16 mouse cellular contexts compared by ENCODE assay signal in the genomic region with DNA sequence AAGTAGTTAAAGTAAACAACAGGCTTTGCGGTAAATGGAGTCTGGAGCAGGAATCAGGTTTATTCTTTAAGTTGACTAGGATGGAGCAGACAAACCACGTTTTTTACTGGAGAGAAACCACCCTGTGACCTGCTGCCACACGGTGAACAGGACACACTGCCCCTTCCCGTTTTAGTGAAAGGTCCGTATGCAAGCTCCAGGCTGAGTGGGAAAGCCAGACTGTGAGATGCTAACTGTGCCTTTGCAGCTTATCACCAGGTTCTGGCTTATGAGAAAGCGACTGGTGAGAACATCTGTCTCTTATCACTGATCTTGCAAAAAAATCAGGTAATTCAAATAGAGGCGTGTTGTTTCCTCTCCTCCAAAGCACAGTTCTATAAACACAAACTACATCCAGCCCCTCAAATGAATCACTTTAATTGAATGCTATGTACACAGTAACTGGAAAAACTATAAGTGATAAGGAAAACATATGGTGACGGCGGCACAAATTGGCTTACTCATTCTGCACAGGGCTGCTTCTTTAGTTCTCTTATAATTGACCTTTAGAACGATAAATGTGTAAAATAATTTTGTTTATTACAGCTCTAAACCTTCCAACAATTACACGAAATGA.
DNase-seq lines count a peak whose midpoint lies in the region; ATAC-seq and TF ChIP-seq lines count a peak whose summit lies in the region.
"Had no signal": no experiment of that assay in that cellular context is flagged by ENCODE, and none has a peak within 500 bp of the region (broad histone marks: within the 10 kb centered on the region; RNA-seq: fewer than 3 reads in every experiment).

No protein-coding gene starts in this region.

- ATAC-seq in hindbrain, embryonic 13.5 days (ENCODE audit: low FRiP score) = no peak
- ATAC-seq in hindbrain, postnatal 0 days = no peak
- ATAC-seq in midbrain, embryonic 14.5 days (ENCODE audit: low FRiP score, low TSS enrichment) = no peak
- ATAC-seq in granulocyte monocyte progenitor cell, adult 5-6 weeks (replicated peaks; ENCODE audit: poor library complexity, severe bottlenecking) = no peak
- ATAC-seq in activated CD4-positive, CD25-positive, alpha-beta regulatory T cell, adult 4 months = no peak
- ATAC-seq: CD4-positive, CD25-positive, alpha-beta regulatory T cell, adult 4 months; midbrain, embryonic 16.5 days had no signal

- DNase-seq in hindbrain, postnatal 0 days (ENCODE audit: low spot score) = no peak
- peak; percentile 24 for DNase-seq in midbrain, embryonic 14.5 days
- DNase-seq in midbrain, embryonic 10.5 days (ENCODE audit: low spot score) = no peak
- DNase-seq in large intestine, adult 2 months (ENCODE audit: low read depth, low spot score) = peak; percentile 35
- DNase-seq: adrenal gland, postnatal 36 days; heart, postnatal 4 days had no signal

- no peak overlapping the region for H3K4me2 ChIP-seq in hindbrain, embryonic 13.5 days
- H3K4me2 ChIP-seq in hindbrain, postnatal 0 days (ENCODE audit: low read depth, low read length) = no peak overlapping the region
- no peak overlapping the region for H3K4me2 ChIP-seq in midbrain, embryonic 14.5 days (ENCODE audit: low read length)
- H3K4me2 ChIP-seq: heart, embryonic 13.5 days; limb, embryonic 13.5 days; liver, embryonic 15.5 days had no signal

- H3K9ac ChIP-seq in hindbrain, embryonic 13.5 days = no peak overlapping the region
- no peak overlapping the region for H3K9ac ChIP-seq in hindbrain, postnatal 0 days (replicated peaks; ENCODE audit: low read length)
- H3K9ac ChIP-seq in midbrain, embryonic 14.5 days (replicated peaks; ENCODE audit: low read length) = no peak overlapping the region
- H3K9ac ChIP-seq: heart, embryonic 13.5 days; limb, embryonic 13.5 days; liver, embryonic 15.5 days had no signal

- peak overlapping the region; percentile 40; the same call in 1 of the 2 replicates for H3K27ac ChIP-seq in hindbrain, embryonic 13.5 days
- no peak overlapping the region for H3K27ac ChIP-seq in hindbrain, postnatal 0 days
- H3K27ac ChIP-seq in midbrain, embryonic 14.5 days (replicated peaks; ENCODE audit: low read depth, low read length) = no peak overlapping the region
- no peak overlapping the region; the same call in 1 of the 2 replicates for H3K27ac ChIP-seq in midbrain, embryonic 10.5 days (replicated peaks)
- H3K27ac ChIP-seq: heart, embryonic 13.5 days; layer of hippocampus, adult 2 months; left cerebral cortex, adult 2 months; limb, embryonic 13.5 days; liver, embryonic 15.5 days had no signal

- no peaks in the 10 kb centered on the region for H3K36me3 ChIP-seq in hindbrain, embryonic 13.5 days
- H3K36me3 ChIP-seq in hindbrain, postnatal 0 days (ENCODE audit: insufficient read depth, low read length) = no peaks in the 10 kb centered on the region
- no peaks in the 10 kb centered on the region for H3K36me3 ChIP-seq in midbrain, embryonic 14.5 days (ENCODE audit: control insufficient read depth, insufficient read depth, low read length)
- no peaks in the 10 kb centered on the region for H3K36me3 ChIP-seq in midbrain, embryonic 10.5 days
- H3K36me3 ChIP-seq: limb, embryonic 13.5 days; liver, embryonic 15.5 days had no signal

- no peaks in the 10 kb centered on the region for H3K27me3 ChIP-seq in hindbrain, embryonic 13.5 days
- H3K27me3 ChIP-seq in hindbrain, postnatal 0 days (ENCODE audit: insufficient read depth, low read length) = no peaks in the 10 kb centered on the region
- H3K27me3 ChIP-seq in midbrain, embryonic 14.5 days (ENCODE audit: control insufficient read depth, insufficient read depth, low read length) = no peaks in the 10 kb centered on the region
- no peaks in the 10 kb centered on the region for H3K27me3 ChIP-seq in midbrain, embryonic 10.5 days (ENCODE audit: low read depth, poor library complexity, severe bottlenecking)
- H3K27me3 ChIP-seq: heart, embryonic 13.5 days; limb, embryonic 13.5 days; liver, embryonic 15.5 days had no signal

- peaks cover 5% of the 10 kb centered on the region for H3K4me1 ChIP-seq in hindbrain, embryonic 13.5 days (replicated peaks)
- no peaks in the 10 kb centered on the region for H3K4me1 ChIP-seq in hindbrain, postnatal 0 days (ENCODE audit: insufficient read depth, low read length)
- 0 out of 2 replicates have a peak, but pooled peaks cover 4% of the 10 kb centered on the region for H3K4me1 ChIP-seq in midbrain, embryonic 14.5 days (ENCODE audit: control insufficient read depth, insufficient read depth, low read length)
- peaks cover 10% of the 10 kb centered on the region; the same call in 1 of the 2 replicates for H3K4me1 ChIP-seq in midbrain, embryonic 10.5 days
- H3K4me1 ChIP-seq: liver, embryonic 15.5 days had no signal

- no peaks in the 10 kb centered on the region for H3K9me3 ChIP-seq in hindbrain, embryonic 13.5 days
- H3K9me3 ChIP-seq in hindbrain, postnatal 0 days (ENCODE audit: low read length) = no peaks in the 10 kb centered on the region
- H3K9me3 ChIP-seq in midbrain, embryonic 14.5 days (ENCODE audit: control insufficient read depth, low read length) = no peaks in the 10 kb centered on the region
- no peaks in the 10 kb centered on the region for H3K9me3 ChIP-seq in midbrain, embryonic 10.5 days (replicated peaks)
- H3K9me3 ChIP-seq: heart, embryonic 13.5 days; limb, embryonic 13.5 days; liver, embryonic 15.5 days had no signal

- WGBS in hindbrain, embryonic 13.5 days = 69% methylated on average over 11 of the region's 11 CpGs
- WGBS in hindbrain, postnatal 0 days = 64% methylated on average over 11 of the region's 11 CpGs
- 77% methylated on average over 11 of the region's 11 CpGs for WGBS in midbrain, embryonic 14.5 days
- WGBS in midbrain, embryonic 10.5 days = 82% methylated on average over 11 of the region's 11 CpGs
- WGBS in large intestine, adult 2 months = 22% methylated on average over 11 of the region's 11 CpGs

- no peak for TF ChIP-seq CTCF in hindbrain, postnatal 0 days (IDR thresholded peaks at IDR 0.05; ENCODE audit: low read depth)

- H3K4me3 ChIP-seq in hindbrain, embryonic 13.5 days = no peak overlapping the region
- no peak overlapping the region for H3K4me3 ChIP-seq in hindbrain, postnatal 0 days (ENCODE audit: low read length)
- H3K4me3 ChIP-seq in midbrain, embryonic 14.5 days (replicated peaks; ENCODE audit: low read depth, low read length) = no peak overlapping the region
- H3K4me3 ChIP-seq in midbrain, embryonic 10.5 days = no peak overlapping the region
- H3K4me3 ChIP-seq: heart, embryonic 13.5 days; layer of hippocampus, adult 2 months; left cerebral cortex, adult 2 months; limb, embryonic 13.5 days; liver, embryonic 15.5 days had no signal

Comparison
In these comparisons a context has a peak if more than half of its experiments do, and no peak if none do; other contexts are left out.
1. DNase-seq: peak in midbrain, embryonic 14.5 days (single experiment) and large intestine, adult 2 months (single experiment); none in hindbrain, postnatal 0 days (single experiment) and midbrain, embryonic 10.5 days (single experiment).